Mouse (Mus musculus) cerebellum, postnatal 10 days (tissue): Measurements from ENCODE around the gene Cd300ld3.
"Not testable (repeated sequence)": the region's sequence is repeated elsewhere in the genome, so short reads cannot be mapped to it uniquely, and the experiment has no call there.

Experiments
- DNase-seq, 2 experiments: peaks; one replicate each; pipeline ENCODE4 v3.0.0; 2021; ENCODE audit warnings: mixed read lengths in 2 of 2

The Cd300ld3 gene

GRCm38 (mm10) chr11:115052206-115052605, 4.0 kb upstream of the Cd300ld3 start:
- no peak for DNase-seq

GRCm38 (mm10) chr11:115049282-115049895, 1.2 kb upstream of the Cd300ld3 start:
- DNase-seq = peak; percentile 88 to 93

- not testable (repeated sequence) for DNase-seq
Measured at GRCm38 (mm10) chr11:115037669-115038068, 10.5 kb downstream of the Cd300ld3 start, which contains the start of gene Cd300ld5. Gene Cd300ld5, minus strand, starts transcription at chr11:115037769.

GRCm38 (mm10) chr11:115026912-115027311, 21.3 kb downstream of the Cd300ld3 start, which contains the start of gene Cd300ld4:
Gene Cd300ld4, minus strand, starts transcription at chr11:115027012.
- not testable (repeated sequence) for DNase-seq

GRCm38 (mm10) chr11:115016093-115016492, 32.1 kb downstream of the Cd300ld3 start, which contains the start of gene Cd300ld2:
Gene Cd300ld2, minus strand, starts transcription at chr11:115016193.
- DNase-seq = not testable (repeated sequence)

- DNase-seq = no peak
Measured at GRCm38 (mm10) chr11:115004070-115004469, 44.1 kb downstream of the Cd300ld3 start.

GRCm38 (mm10) chr11:115001474-115002040, 46.7 kb downstream of the Cd300ld3 start, which contains the start of gene Cd300c2:
Gene Cd300c2, minus strand, starts transcription at chr11:115001880.
- DNase-seq = peak; percentile 16 to 24
